Mouse (Mus musculus): ENCODE results near the gene Uba7. TPM values are rescaled to one million over a fixed set of nuclear protein-coding genes. Genes with fewer than 3 reads are reported as not detected.

Gene Uba7
- polyA plus RNA-seq, 1 experiment = 10.0 TPM

- Histone ChIP-seq H3K4me3 (replicated peaks; ENCODE audit: insufficient read depth, low read depth, low read length) (no peak overlapping the region), H3K27me3 (ENCODE audit: control insufficient read depth, insufficient read depth, low read length) (no peaks in the 10 kb centered on the region), H3K4me1 (ENCODE audit: control insufficient read depth, insufficient read depth, low read length) (no peaks in the 10 kb centered on the region), H3K27ac (ENCODE audit: insufficient read depth, low read length) (no peak overlapping the region)
- TF ChIP-seq POLR2A (IDR thresholded peaks at IDR 0.05; ENCODE audit: borderline replicate concordance, insufficient read depth, low read length) (no peak), CTCF (IDR thresholded peaks at IDR 0.05; ENCODE audit: borderline replicate concordance, insufficient read depth, low read depth, low read length) (no peak)
- no peak for DNase-seq
- WGBS = 89% methylated on average over 9 of the region's 9 CpGs
These were observed 10.6 kb upstream of the Uba7 start for GRCm38 (mm10) chr9:107964681-107965080.

- H3K27ac ChIP-seq (ENCODE audit: insufficient read depth, low read length) = no peak overlapping the region
- 94% methylated on average over 10 of the region's 10 CpGs for WGBS
These were observed 8.6 kb upstream of the Uba7 start for GRCm38 (mm10) chr9:107966676-107967075.

DNA sequence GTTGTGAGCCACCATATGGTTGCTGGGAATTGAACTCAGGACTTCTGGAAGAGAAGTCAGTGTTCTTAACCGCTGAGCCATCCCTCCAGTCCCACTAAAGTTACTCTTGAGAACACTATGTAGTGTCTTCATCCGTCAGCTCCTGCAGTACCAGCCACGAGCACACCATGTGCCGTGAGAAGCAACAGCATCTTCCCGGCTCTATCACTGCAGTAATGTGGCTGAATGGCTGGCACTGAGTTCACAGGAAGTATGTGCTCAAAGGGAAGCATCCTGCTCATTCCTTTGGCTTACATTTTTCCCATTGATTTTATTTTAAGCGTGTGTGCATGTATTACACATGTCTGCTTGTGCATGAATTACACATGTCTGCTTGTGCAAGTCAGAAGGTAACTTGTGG is 7.9 kb upstream of the Uba7 start:
- DNase-seq = no peak
- 84% methylated on average over 6 of the region's 6 CpGs for WGBS
- Histone ChIP-seq H3K4me1 (ENCODE audit: control insufficient read depth, insufficient read depth, low read length) (no peaks in the 10 kb centered on the region), H3K27ac (ENCODE audit: insufficient read depth, low read length) (no peak overlapping the region), H3K27me3 (ENCODE audit: control insufficient read depth, insufficient read depth, low read length) (no peaks in the 10 kb centered on the region), H3K4me3 (replicated peaks; ENCODE audit: insufficient read depth, low read depth, low read length) (no peak overlapping the region)
- no peak for TF ChIP-seq POLR2A (IDR thresholded peaks at IDR 0.05; ENCODE audit: borderline replicate concordance, insufficient read depth, low read length)
- TF ChIP-seq CTCF (IDR thresholded peaks at IDR 0.05; ENCODE audit: borderline replicate concordance, insufficient read depth, low read depth, low read length) = no peak

More at GRCm38 (mm10) chr9:107966676-107967075, 8.6 kb upstream of the Uba7 start:
- H3K4me1 ChIP-seq (ENCODE audit: control insufficient read depth, insufficient read depth, low read length) = no peaks in the 10 kb centered on the region
- no peak overlapping the region for H3K4me3 ChIP-seq (replicated peaks; ENCODE audit: insufficient read depth, low read depth, low read length)
- no peak for DNase-seq
- no peaks in the 10 kb centered on the region for H3K27me3 ChIP-seq (ENCODE audit: control insufficient read depth, insufficient read depth, low read length)
- TF ChIP-seq POLR2A (IDR thresholded peaks at IDR 0.05; ENCODE audit: borderline replicate concordance, insufficient read depth, low read length) = no peak
- TF ChIP-seq CTCF (IDR thresholded peaks at IDR 0.05; ENCODE audit: borderline replicate concordance, insufficient read depth, low read depth, low read length) = no peak

DNA sequence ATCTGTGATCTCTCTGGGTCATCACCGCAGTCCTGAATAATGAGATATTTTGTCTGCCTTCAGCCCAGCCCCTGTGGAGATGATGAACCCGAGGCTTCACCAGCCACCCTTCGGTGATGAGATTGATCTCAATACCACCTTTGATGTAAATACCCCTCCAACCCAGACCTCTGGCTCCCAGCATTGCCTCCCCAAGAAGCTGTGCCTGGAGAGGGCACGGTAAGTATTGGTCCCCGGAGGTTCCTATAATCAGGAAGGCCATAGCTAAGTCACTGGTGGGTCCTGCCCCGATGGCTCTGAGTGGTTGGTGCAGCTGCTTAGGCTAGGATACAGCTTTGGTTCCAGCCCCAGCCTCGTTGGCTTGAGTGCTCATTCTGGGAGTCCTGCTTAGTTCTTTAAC is 6.8 kb upstream of the Uba7 start:
- WGBS = 95% methylated on average over 7 of the region's 7 CpGs
- Histone ChIP-seq H3K4me1 (ENCODE audit: control insufficient read depth, insufficient read depth, low read length) (no peaks in the 10 kb centered on the region), H3K4me3 (replicated peaks; ENCODE audit: insufficient read depth, low read depth, low read length) (no peak overlapping the region), H3K27me3 (ENCODE audit: control insufficient read depth, insufficient read depth, low read length) (no peaks in the 10 kb centered on the region), H3K27ac (ENCODE audit: insufficient read depth, low read length) (no peak overlapping the region)
- DNase-seq = no peak
- TF ChIP-seq CTCF (IDR thresholded peaks at IDR 0.05; ENCODE audit: borderline replicate concordance, insufficient read depth, low read depth, low read length) (no peak), POLR2A (IDR thresholded peaks at IDR 0.05; ENCODE audit: borderline replicate concordance, insufficient read depth, low read length) (no peak)

DNA sequence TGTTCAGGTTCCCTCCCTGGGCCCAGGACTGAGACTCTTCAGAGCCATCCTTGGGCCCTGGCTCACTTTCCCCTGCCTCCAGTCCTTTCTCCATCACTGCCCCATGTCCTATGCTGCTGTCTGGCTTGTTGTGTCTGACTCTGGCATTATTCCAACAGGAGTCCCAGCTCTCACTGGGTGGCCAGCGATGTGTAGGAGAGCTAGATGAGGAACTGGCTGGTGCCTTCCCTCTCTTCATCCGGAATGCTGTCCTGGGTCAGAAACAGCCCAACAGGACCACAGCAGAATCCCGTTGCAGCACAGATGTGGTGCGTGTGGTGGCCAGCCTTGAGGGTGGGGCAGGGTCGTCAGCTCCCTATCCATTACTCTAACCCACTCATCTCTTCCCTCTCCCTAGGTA is 5.0 kb upstream of the Uba7 start:
- TF ChIP-seq POLR2A (IDR thresholded peaks at IDR 0.05; ENCODE audit: borderline replicate concordance, insufficient read depth, low read length) = no peak
- no peak for TF ChIP-seq CTCF (IDR thresholded peaks at IDR 0.05; ENCODE audit: borderline replicate concordance, insufficient read depth, low read depth, low read length)
- 75% methylated on average over 5 of the region's 5 CpGs for WGBS
- Histone ChIP-seq H3K4me1 (ENCODE audit: control insufficient read depth, insufficient read depth, low read length) (no peaks in the 10 kb centered on the region), H3K4me3 (replicated peaks; ENCODE audit: insufficient read depth, low read depth, low read length) (no peak overlapping the region), H3K27me3 (ENCODE audit: control insufficient read depth, insufficient read depth, low read length) (no peaks in the 10 kb centered on the region), H3K27ac (ENCODE audit: insufficient read depth, low read length) (no peak overlapping the region)
- DNase-seq = no peak

GRCm38 (mm10) chr9:107971690-107972541 is 3.4 kb upstream of the Uba7 start:
- no peak overlapping the region for H3K4me3 ChIP-seq (replicated peaks; ENCODE audit: insufficient read depth, low read depth, low read length)
- H3K27me3 ChIP-seq (ENCODE audit: control insufficient read depth, insufficient read depth, low read length) = no peaks in the 10 kb centered on the region
- 67% methylated on average over 8 of the region's 8 CpGs for WGBS
- TF ChIP-seq POLR2A (IDR thresholded peaks at IDR 0.05; ENCODE audit: borderline replicate concordance, insufficient read depth, low read length) = no peak
- no peak for TF ChIP-seq CTCF (IDR thresholded peaks at IDR 0.05; ENCODE audit: borderline replicate concordance, insufficient read depth, low read depth, low read length)
- H3K27ac ChIP-seq (ENCODE audit: insufficient read depth, low read length) = no peak overlapping the region
- H3K4me1 ChIP-seq (ENCODE audit: control insufficient read depth, insufficient read depth, low read length) = no peaks in the 10 kb centered on the region
- DNase-seq = no peak

- Histone ChIP-seq H3K4me3 (replicated peaks; ENCODE audit: insufficient read depth, low read depth, low read length) (no peak overlapping the region), H3K27ac (ENCODE audit: insufficient read depth, low read length) (no peak overlapping the region), H3K4me1 (ENCODE audit: control insufficient read depth, insufficient read depth, low read length) (no peaks in the 10 kb centered on the region), H3K27me3 (ENCODE audit: control insufficient read depth, insufficient read depth, low read length) (no peaks in the 10 kb centered on the region)
- 81% methylated on average over 10 of the region's 10 CpGs for WGBS
- DNase-seq = no peak
- TF ChIP-seq CTCF (IDR thresholded peaks at IDR 0.05; ENCODE audit: borderline replicate concordance, insufficient read depth, low read depth, low read length) (no peak), POLR2A (IDR thresholded peaks at IDR 0.05; ENCODE audit: borderline replicate concordance, insufficient read depth, low read length) (no peak)
These were observed 674 bp upstream of the Uba7 start for GRCm38 (mm10) chr9:107974491-107975171.
